Mouse (Mus musculus) kidney, postnatal 25 days (tissue): ENCODE measurements around the gene Plekhg4.

Source experiments
- DNase-seq, 2 experiments: peaks; one replicate each; pipeline ENCODE4 v3.0.0; 2021; ENCODE audit warnings: mixed read lengths in 2 of 2

The Plekhg4 gene

GRCm38 (mm10) chr8:105350186-105350585 is 22.9 kb upstream of the Plekhg4 start:
- no peak for DNase-seq

GRCm38 (mm10) chr8:105353583-105354135 is 19.4 kb upstream of the Plekhg4 start:
- DNase-seq: no peak

- DNase-seq: no peak
These were observed 18.5 kb upstream of the Plekhg4 start for GRCm38 (mm10) chr8:105354549-105354948.

- peak; percentile 72 to 78 for DNase-seq
These were observed 17.7 kb upstream of the Plekhg4 start for GRCm38 (mm10) chr8:105355179-105356024.

- no peak for DNase-seq
These were observed 16.4 kb upstream of the Plekhg4 start for GRCm38 (mm10) chr8:105356681-105357080.

- DNase-seq: no peak
These were observed 13.9 kb upstream of the Plekhg4 start for GRCm38 (mm10) chr8:105359208-105359607.

- no peak for DNase-seq
These were observed 13.4 kb upstream of the Plekhg4 start for GRCm38 (mm10) chr8:105359646-105360045.

- peak; percentile 75 to 84 for DNase-seq
These were observed 11.0 kb upstream of the Plekhg4 start for GRCm38 (mm10) chr8:105361751-105362702.

GRCm38 (mm10) chr8:105367107-105367506 is 6.0 kb upstream of the Plekhg4 start:
- peak in 1 of 2 experiments; percentile 49 for DNase-seq

GRCm38 (mm10) chr8:105372473-105372872 is 601 bp upstream of the Plekhg4 start:
- no peak for DNase-seq

- no peak for DNase-seq
These were observed 1.5 kb downstream of the Plekhg4 start for GRCm38 (mm10) chr8:105374513-105374966.

- peak; percentile 84 to 86 for DNase-seq
These were observed 5.6 kb downstream of the Plekhg4 start for GRCm38 (mm10) chr8:105378673-105379072.

GRCm38 (mm10) chr8:105380308-105380707 is 7.2 kb downstream of the Plekhg4 start:
- DNase-seq: no peak

- DNase-seq: no peak
These were observed 11.0 kb downstream of the Plekhg4 start for GRCm38 (mm10) chr8:105384070-105384469.

- peak; percentile 67 to 75 for DNase-seq
These were observed 14.1 kb downstream of the Plekhg4 start for GRCm38 (mm10) chr8:105387151-105387550.

GRCm38 (mm10) chr8:105389096-105389495 is 16.0 kb downstream of the Plekhg4 start:
- DNase-seq: peak in 1 of 2 experiments; percentile 32

GRCm38 (mm10) chr8:105393089-105393787 is 20.2 kb downstream of the Plekhg4 start:
- DNase-seq: no peak

- DNase-seq: no peak
These were observed 20.8 kb downstream of the Plekhg4 start for GRCm38 (mm10) chr8:105393915-105394314.

GRCm38 (mm10) chr8:105397747-105398146 is 24.7 kb downstream of the Plekhg4 start:
- peak; percentile 68 to 76 for DNase-seq

- DNase-seq: no peak
These were observed 26.9 kb downstream of the Plekhg4 start for GRCm38 (mm10) chr8:105400016-105400415.

GRCm38 (mm10) chr8:105403467-105403866 is 30.4 kb downstream of the Plekhg4 start:
- no peak for DNase-seq

- DNase-seq: no peak
These were observed 31.4 kb downstream of the Plekhg4 start for GRCm38 (mm10) chr8:105404496-105404895.
